Mouse (Mus musculus): ENCODE results near the gene Pole2.

- TF ChIP-seq CTCF (IDR thresholded peaks at IDR 0.05; ENCODE audit: insufficient read depth, low read length) (no peak), POLR2A (IDR thresholded peaks at IDR 0.05; ENCODE audit: borderline replicate concordance, extremely low read depth, low read depth, low read length) (no peak)
These were observed 12.9 kb upstream of the Pole2 start, which contains the start of gene Klhdc1 for GRCm38 (mm10) chr12:69240876-69241275.
